Mouse (Mus musculus) induced T-regulatory cell, adult 2 months (primary cell): ENCODE results near the gene Reps2.

Source experiments
- DNase-seq: peaks from one replicate; pipeline ENCODE4 v3.0.0-alpha.2; 2012; ENCODE audit warnings: low read depth

Gene Reps2

GRCm38 (mm10) chrX:162589173-162589805 is 54.2 kb downstream of the Reps2 start:
- no peak for DNase-seq

- no peak for DNase-seq
Measured at GRCm38 (mm10) chrX:162584349-162584748, 59.1 kb downstream of the Reps2 start.

- no peak for DNase-seq
Measured at GRCm38 (mm10) chrX:162580521-162580920, 62.9 kb downstream of the Reps2 start.

GRCm38 (mm10) chrX:162568439-162568838 is 75.0 kb downstream of the Reps2 start:
- DNase-seq: no peak

GRCm38 (mm10) chrX:162565501-162565900 is 77.9 kb downstream of the Reps2 start:
- no peak for DNase-seq

DNA sequence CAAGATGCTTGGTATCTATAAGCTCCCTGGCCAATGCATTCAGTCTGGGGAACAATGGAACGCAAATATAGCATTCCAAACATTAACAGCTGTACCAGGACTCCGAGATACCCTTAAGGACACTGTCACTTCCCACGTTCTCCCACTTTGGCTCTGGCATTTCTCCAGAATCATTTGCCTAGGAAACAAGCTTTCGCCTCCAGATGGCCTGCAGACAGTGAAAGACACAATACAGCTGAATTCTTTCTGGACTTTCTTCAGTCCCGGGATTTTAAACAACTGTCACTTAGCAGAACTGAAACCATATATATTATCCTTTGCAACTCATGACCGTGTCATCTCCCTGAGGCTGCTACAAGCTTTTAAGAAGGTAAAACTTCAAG is 87.0 kb downstream of the Reps2 start:
- no peak for DNase-seq

DNA sequence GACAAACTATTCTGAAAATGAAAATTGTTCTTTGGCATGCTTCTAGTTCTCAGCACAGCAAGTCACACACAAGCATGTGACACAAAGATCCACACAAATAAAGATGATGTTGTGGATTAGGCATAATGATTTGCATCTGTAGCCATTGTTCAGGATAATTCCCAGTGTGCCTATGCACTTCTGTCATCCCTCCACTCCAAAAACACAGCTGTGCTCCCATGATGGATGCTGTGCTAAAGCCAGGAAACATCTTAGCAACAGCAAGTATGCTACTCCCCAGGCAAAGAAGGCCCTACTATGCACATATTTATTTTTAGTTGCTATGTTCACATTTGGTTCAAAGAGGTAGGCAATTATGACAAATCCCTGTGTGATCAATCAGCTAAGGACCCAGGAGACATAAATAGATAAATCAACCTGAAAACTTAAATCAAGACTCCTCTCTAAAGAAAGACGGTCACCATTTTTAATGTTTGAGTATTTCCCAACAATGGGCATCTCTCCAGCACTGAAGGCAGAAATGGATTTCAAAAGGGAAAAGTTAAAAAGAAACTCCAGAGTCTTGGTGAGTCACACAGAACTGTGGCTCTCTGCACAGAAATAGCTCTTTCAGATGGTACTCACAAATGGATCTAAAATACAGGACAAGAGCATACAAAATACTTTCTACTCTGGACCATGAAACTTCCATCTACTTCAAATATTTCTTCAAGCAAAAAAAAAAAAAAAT is 87.6 kb downstream of the Reps2 start:
- DNase-seq: no peak

DNA sequence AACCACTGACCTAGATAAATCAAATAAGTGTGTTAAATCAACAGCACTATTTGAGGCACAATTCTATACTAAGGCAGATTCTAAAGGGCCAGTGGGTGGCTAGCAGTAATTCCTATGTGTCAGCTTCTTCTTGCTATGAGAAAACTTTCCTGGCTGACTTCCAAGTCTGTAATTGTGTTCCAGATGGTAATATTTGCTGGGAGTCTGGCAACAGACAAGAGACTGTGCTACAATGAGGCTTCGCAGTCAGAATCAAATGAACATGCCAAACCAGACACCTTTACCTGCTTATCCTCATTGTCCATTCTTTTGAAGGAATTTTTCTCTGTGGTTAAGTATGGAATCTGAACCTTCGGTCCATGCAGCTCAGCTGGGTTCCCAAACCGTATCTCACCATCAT is 88.9 kb downstream of the Reps2 start:
- DNase-seq: no peak

DNA sequence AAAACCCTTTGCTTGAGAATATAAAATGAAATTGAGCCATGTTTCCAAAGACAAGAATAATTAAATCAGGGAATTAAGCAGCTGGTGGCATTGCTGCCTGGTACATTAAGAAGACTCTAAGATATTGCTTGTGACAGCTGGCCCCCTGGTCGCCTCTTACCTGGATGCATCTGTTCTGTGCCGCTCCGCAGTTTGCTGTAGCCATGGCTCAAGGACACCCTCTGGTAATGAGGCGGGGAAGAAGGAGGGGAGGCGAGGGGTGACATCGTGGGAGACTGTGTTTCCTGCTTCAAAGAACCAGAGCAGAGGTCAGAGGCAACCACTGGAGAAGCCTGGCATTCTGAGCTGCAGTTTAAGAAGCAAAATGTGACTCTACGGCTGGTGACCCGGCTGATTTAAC is 91.1 kb downstream of the Reps2 start:
- no peak for DNase-seq

GRCm38 (mm10) chrX:162545037-162545436 is 98.4 kb downstream of the Reps2 start:
- no peak for DNase-seq

DNA sequence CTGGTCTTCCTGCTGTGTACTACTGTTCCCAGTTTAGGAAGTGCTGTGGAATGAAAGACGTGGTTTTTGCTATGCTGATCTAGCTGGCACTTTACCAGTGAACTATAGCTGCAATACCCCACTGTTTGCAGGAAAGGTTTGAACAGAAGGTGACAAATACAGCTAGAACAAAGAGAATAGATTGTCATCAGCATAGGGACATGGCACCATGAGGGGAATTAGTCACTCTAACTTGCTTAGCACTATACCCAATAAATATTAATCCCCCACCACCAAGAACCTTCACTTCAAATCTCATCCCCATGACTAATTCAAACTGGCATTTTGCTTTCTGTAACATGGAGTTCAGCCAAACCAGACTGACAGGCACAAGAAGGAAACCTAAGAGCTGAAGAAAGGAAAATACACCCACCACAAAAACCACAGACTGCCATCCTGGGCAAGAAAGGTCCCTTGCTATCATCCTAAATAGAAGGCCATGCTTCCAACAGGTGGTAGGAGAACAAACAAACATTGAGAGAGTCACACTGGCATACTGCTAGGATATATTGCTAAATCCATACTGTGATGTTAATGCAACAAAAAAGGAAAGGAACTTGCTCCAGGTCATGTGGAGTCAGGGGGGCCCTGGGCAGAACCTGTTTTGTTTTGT is 100.7 kb downstream of the Reps2 start:
- DNase-seq: no peak

GRCm38 (mm10) chrX:162541961-162542360 is 101.5 kb downstream of the Reps2 start:
- DNase-seq: no peak

GRCm38 (mm10) chrX:162531016-162531415 is 112.4 kb downstream of the Reps2 start:
- no peak for DNase-seq

GRCm38 (mm10) chrX:162527240-162527639 is 116.2 kb downstream of the Reps2 start:
- DNase-seq: peak; percentile 3

DNA sequence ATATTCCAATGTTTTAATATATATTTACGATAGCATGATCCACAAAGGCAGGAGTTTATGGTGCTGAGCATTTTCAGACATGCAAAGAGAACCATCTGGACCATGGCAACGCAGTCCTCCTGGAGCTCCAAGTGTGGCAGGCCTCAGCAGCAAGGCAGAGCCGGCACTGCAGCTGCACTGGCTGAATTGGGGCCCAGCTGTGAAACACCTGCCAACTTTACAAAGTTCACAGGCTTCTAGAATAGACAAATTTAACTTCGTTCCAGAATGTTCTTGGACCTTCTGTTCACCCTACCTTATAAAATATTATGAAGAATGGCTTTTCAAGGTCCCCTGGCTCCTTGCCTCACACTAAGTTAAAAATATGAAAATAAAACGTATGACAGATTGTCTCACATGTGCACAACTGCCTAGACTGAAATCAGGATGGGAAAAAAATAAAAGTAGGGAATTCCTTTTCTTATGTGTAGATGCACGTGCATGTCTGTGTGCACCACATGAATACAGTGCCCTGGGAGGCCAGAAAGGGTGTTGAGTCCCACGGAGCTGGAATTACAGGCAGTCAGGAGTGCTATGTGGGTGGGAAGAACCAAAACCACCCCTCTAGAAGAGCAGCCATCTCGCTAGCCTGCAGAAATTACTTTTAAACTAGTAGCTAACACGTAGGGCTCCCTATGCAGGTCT is 121.5 kb downstream of the Reps2 start:
- no peak for DNase-seq

DNA sequence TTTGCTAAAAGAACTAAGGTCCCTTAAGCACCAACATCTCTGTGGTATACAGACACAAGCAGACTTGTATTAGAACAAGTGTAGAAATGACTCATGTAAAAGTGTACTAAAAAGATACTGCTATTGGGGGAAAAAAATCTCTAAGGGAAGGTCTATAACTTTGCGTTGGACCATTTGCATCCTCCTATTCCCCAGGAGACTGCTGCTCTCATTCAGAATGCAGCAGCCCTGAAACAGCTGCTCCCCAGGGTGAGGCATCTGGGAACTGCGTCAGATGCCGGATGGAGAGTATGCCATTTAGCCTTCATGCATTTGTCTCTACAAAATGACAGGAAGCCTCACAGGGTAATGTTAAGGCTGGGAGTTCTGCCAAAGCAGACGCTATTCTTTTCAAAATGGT is 122.3 kb downstream of the Reps2 start:
- DNase-seq: no peak

GRCm38 (mm10) chrX:162520374-162520773 is 123.1 kb downstream of the Reps2 start:
- no peak for DNase-seq

DNA sequence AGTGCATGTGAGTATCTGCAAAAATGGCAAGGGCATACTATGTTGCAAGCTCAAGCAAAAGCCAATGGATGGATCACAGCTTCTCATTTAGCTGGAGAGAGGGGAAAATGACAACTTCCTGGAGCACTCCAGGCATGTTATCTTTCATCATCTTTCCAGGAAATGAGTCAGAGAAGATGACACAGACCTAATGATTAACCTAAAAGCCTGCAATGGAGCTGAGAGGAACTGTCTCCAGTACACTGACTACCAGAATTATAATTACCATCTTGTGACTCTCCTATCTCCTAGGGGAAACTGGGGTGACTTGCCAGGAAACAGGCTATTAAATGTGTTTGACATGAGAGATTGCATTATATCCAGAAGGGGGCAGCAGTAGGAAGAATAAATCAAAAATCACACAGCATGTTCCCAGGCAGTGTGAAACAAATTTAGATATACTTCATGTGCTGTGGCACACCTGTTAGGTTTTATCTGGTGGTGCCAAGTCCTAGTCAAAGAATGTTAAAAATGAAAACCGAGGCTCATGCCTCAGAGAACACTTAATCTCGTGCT is 132.9 kb downstream of the Reps2 start:
- DNase-seq: peak; percentile 1

GRCm38 (mm10) chrX:162505186-162505585 is 138.3 kb downstream of the Reps2 start:
- DNase-seq: no peak

DNA sequence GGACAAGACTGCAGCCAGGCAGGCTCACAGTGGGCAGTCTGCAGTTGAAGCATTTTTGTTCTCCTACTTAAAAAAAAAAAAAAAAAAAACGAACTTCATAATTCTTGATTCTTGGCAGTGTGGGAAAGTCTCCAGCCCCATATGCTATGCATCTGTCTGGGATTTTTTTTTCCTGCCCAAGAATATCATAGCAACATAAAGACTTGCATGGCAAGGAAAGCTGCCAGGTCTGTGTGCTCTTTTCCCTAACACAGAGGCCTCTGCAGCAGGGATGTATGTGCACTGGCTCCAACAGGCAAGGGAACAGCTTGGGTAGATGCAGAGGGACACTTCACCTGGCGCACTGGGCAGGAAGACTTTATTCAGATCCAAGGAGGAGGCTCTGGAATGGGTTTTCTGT is 140.0 kb downstream of the Reps2 start:
- no peak for DNase-seq

GRCm38 (mm10) chrX:162500962-162501361 is 142.5 kb downstream of the Reps2 start:
- DNase-seq: no peak

DNA sequence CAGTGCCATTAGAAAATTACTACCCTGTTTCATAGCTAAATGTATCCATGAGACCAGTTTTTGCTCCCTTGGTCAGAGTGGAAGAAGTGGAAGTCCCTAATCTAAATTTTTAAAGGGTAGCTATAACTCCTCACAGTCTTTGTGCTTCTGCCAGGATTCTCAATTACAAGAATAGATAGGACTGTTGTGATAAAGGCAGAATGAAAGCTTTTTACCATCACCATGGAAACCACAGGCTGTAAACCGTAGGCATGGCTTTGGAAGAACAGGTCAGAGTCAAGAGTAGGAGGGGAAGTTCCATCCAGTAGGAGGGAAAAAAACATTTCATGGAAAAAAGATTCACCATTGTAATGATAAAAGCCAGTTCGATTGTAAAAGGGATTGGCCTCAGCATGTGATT is 147.0 kb downstream of the Reps2 start:
- DNase-seq: no peak

GRCm38 (mm10) chrX:162488630-162489029 is 154.8 kb downstream of the Reps2 start:
- DNase-seq: no peak
